Mouse (Mus musculus) heart, postnatal 25 days (tissue): Measurements from ENCODE around the gene Elf2. TPM values are rescaled to one million over a fixed set of nuclear protein-coding genes. Genes with fewer than 3 reads are reported as not detected.

Experiments
- DNase-seq: peaks from one replicate; pipeline ENCODE4 v3.0.0; 2022; ENCODE audit warnings: low spot score
- intact Hi-C: fragments of 180-260 bp; cut with DNase I; formaldehyde crosslinking; loops from one replicate; pipeline ENCODE4 v1.15.1; 2025
- total RNA-seq, 2 experiments: library from RNA; stranded (reverse); gene quantifications; 2 replicates each; pipeline ENCODE4 v1.2.3; 2021

Elf2 gene
- total RNA-seq, result 10 to 100 TPM; 55.6 to 65.7 TPM

- intact Hi-C loops, result no loop called here
- DNase-seq, result peak; percentile 80
Observed at GRCm38 (mm10) chr3:51340552-51341267, at the start of gene Elf2. Elf2 (minus strand) TSS chr3:51340663.

GRCm38 (mm10) chr3:51388904-51389303 is 48.4 kb upstream of the Elf2 start:
- no peak for DNase-seq
- intact Hi-C loops, result no loop called here

- no peak for DNase-seq
Observed at GRCm38 (mm10) chr3:51387868-51388381, 47.5 kb upstream of the Elf2 start.

GRCm38 (mm10) chr3:51387134-51387451 is 46.6 kb upstream of the Elf2 start:
- no peak for DNase-seq
- intact Hi-C loops, result no loop called here

More at GRCm38 (mm10) chr3:51387868-51388381, 47.5 kb upstream of the Elf2 start:
- intact Hi-C loops, result no loop called here

- DNase-seq, result peak; percentile 13
Observed at GRCm38 (mm10) chr3:51386441-51387133, 46.1 kb upstream of the Elf2 start.

GRCm38 (mm10) chr3:51383409-51383808 is 42.9 kb upstream of the Elf2 start:
- intact Hi-C loops, result no loop called here
- DNase-seq, result no peak

More at GRCm38 (mm10) chr3:51386441-51387133, 46.1 kb upstream of the Elf2 start:
- intact Hi-C loops, result no loop called here

GRCm38 (mm10) chr3:51380660-51381014 is 40.2 kb upstream of the Elf2 start:
- no peak for DNase-seq
- intact Hi-C loops, result no loop called here

- intact Hi-C loops, result loop anchor here (5.0 kb wide), 1 partner anchor 32 kb away; no protein-coding TSS in a partner anchor
- DNase-seq, result no peak
Observed at GRCm38 (mm10) chr3:51379786-51380659, 39.6 kb upstream of the Elf2 start.

- intact Hi-C loops, result loop anchor here (5.0 kb wide), 1 partner anchor 34 kb away; no protein-coding TSS in a partner anchor
- DNase-seq, result no peak
Observed at GRCm38 (mm10) chr3:51378665-51378946, 38.1 kb upstream of the Elf2 start.

- no peak for DNase-seq
- intact Hi-C loops, result loop anchor here (2.0 to 5.0 kb wide), 2 partner anchors 19 to 34 kb away; partner anchors contain the start of gene Mgarp
Observed at GRCm38 (mm10) chr3:51377878-51378664, 37.6 kb upstream of the Elf2 start.

- no peak for DNase-seq
- intact Hi-C loops, result loop anchor here (2.0 to 5.0 kb wide), 2 partner anchors 21 to 37 kb away; partner anchors contain the start of gene Mgarp
Observed at GRCm38 (mm10) chr3:51375307-51376265, 35.1 kb upstream of the Elf2 start.

- intact Hi-C loops, result no loop called here
- DNase-seq, result no peak
Observed at GRCm38 (mm10) chr3:51373544-51373943, 33.1 kb upstream of the Elf2 start.

- DNase-seq, result no peak
- intact Hi-C loops, result no loop called here
Observed at GRCm38 (mm10) chr3:51372883-51373282, 32.4 kb upstream of the Elf2 start.

GRCm38 (mm10) chr3:51371826-51372225 is 31.4 kb upstream of the Elf2 start:
- no peak for DNase-seq
- intact Hi-C loops, result no loop called here

GRCm38 (mm10) chr3:51368011-51368410 is 27.5 kb upstream of the Elf2 start:
- DNase-seq, result no peak
- intact Hi-C loops, result loop anchor here (5.0 to 10.0 kb wide), 2 partner anchors 39 to 213 kb away; partner anchors contain the start of gene Ndufc1

- intact Hi-C loops, result loop anchor here (5.0 to 10.0 kb wide), 2 partner anchors 40 to 212 kb away; partner anchors contain the start of gene Ndufc1
- DNase-seq, result no peak
Observed at GRCm38 (mm10) chr3:51366926-51367325, 26.5 kb upstream of the Elf2 start.

- DNase-seq, result no peak
- intact Hi-C loops, result loop anchor here (1.0 to 10.0 kb wide), 4 partner anchors 42 to 211 kb away; partner anchors contain the start of gene Ndufc1
Observed at GRCm38 (mm10) chr3:51365517-51365882, 25.0 kb upstream of the Elf2 start.
